ENCODE assay signal across 9 mouse cellular contexts in genomic region chr3:104791017-104791416, GRCm38 (mm10). TPM values are rescaled to one million over a fixed set of nuclear protein-coding genes. Genes with fewer than 3 reads are reported as not detected.
DNase-seq lines count a peak whose midpoint lies in the region; ATAC-seq and TF ChIP-seq lines count a peak whose summit lies in the region.
"Had no signal": no experiment of that assay in that cellular context is flagged by ENCODE, and none has a peak within 500 bp of the region (broad histone marks: within the 10 kb centered on the region; RNA-seq: fewer than 3 reads in every experiment).

No protein-coding gene starts in this region.

- no peaks in the 10 kb centered on the region for H3K9me3 ChIP-seq in heart, embryonic 15.5 days (replicated peaks)
- H3K9me3 ChIP-seq in liver, embryonic 15.5 days (replicated peaks): no peaks in the 10 kb centered on the region

- WGBS in heart, adult 2 months: 25% methylated on average over 4 of the region's 4 CpGs
- 23% methylated on average over 4 of the region's 4 CpGs for WGBS in heart, embryonic 15.5 days
- WGBS in liver, embryonic 15.5 days (ENCODE audit: insufficient replicate concordance): 49% methylated on average over 4 of the region's 4 CpGs
- 61% methylated on average over 4 of the region's 4 CpGs for WGBS in cerebellum, adult 2 months

- TF ChIP-seq EP300 in heart, adult 2 months (IDR thresholded peaks at IDR 0.05; ENCODE audit: insufficient read depth, low read depth, low read length): no peak

- H3K36me3 ChIP-seq in heart, adult 2 months (ENCODE audit: control insufficient read depth, insufficient read depth, low read length): peaks cover 12% of the 10 kb centered on the region
- peaks cover 42% of the 10 kb centered on the region for H3K36me3 ChIP-seq in C2C12 (ENCODE audit: control insufficient read depth, insufficient read depth)
- H3K36me3 ChIP-seq in heart, embryonic 15.5 days: peaks cover 17% of the 10 kb centered on the region
- H3K36me3 ChIP-seq in liver, embryonic 15.5 days (replicated peaks): peaks cover 11% of the 10 kb centered on the region; the same call in 1 of the 2 replicates

- H3K4me3 ChIP-seq in heart, adult 2 months: peak overlapping the region; percentile 79
- peak overlapping the region; percentile 66 for H3K4me3 ChIP-seq in C2C12 (ENCODE audit: insufficient read depth, poor library complexity, severe bottlenecking)
- H3K4me3 ChIP-seq in heart, embryonic 15.5 days: peak overlapping the region; percentile 79
- H3K4me3 ChIP-seq in liver, embryonic 15.5 days (replicated peaks): no peak overlapping the region
- no peak overlapping the region for H3K4me3 ChIP-seq in cerebellum, adult 2 months (replicated peaks; ENCODE audit: insufficient read depth, low read depth, low read length)

- intact Hi-C loops in heart, adult 2 months (cut with DNase I): no loop called here

- no peaks in the 10 kb centered on the region for H3K79me2 ChIP-seq in heart, adult 2 months (replicated peaks; ENCODE audit: control insufficient read depth, insufficient read depth, low read length)
- H3K79me2 ChIP-seq in C2C12 (ENCODE audit: control insufficient read depth, insufficient read depth): peaks cover 48% of the 10 kb centered on the region

- H3K79me3 ChIP-seq in C2C12 (ENCODE audit: low read depth): peaks cover 32% of the 10 kb centered on the region

- no peak for TF ChIP-seq CTCF in heart, adult 2 months (IDR thresholded peaks at IDR 0.05)
- no peak for TF ChIP-seq CTCF in C2C12 (IDR thresholded peaks at IDR 0.05; ENCODE audit: control insufficient read depth, insufficient read depth, insufficient read length)
- no peak for TF ChIP-seq CTCF in cerebellum, adult 2 months (IDR thresholded peaks at IDR 0.05; ENCODE audit: borderline replicate concordance, insufficient read depth, low read depth, low read length)

- DNase-seq in heart, adult 2 months: no peak
- no peak for DNase-seq in heart, postnatal 4 days
- no peak for DNase-seq in T-cell, adult 2 months (ENCODE audit: low spot score)
- no peak for DNase-seq in MN1 (ENCODE audit: low spot score)
- DNase-seq in cerebellum, adult 2 months: no peak

- H3K4me1 ChIP-seq in heart, adult 2 months (ENCODE audit: control insufficient read depth, insufficient read depth, low read length): peaks cover 30% of the 10 kb centered on the region
- peaks cover 66% of the 10 kb centered on the region for H3K4me1 ChIP-seq in heart, embryonic 15.5 days (replicated peaks)
- peaks cover 46% of the 10 kb centered on the region for H3K4me1 ChIP-seq in liver, embryonic 15.5 days (replicated peaks)
- peaks cover 3% of the 10 kb centered on the region; the same call in 1 of the 2 replicates for H3K4me1 ChIP-seq in cerebellum, adult 2 months (ENCODE audit: control insufficient read depth, insufficient read depth, low read length)

- no peaks in the 10 kb centered on the region for H3K27me3 ChIP-seq in heart, adult 2 months (ENCODE audit: control insufficient read depth, insufficient read depth, low read length)
- no peaks in the 10 kb centered on the region for H3K27me3 ChIP-seq in C2C12 (ENCODE audit: control insufficient read depth, insufficient read depth, insufficient read length)
- H3K27me3 ChIP-seq in heart, embryonic 15.5 days: no peaks in the 10 kb centered on the region
- H3K27me3 ChIP-seq in liver, embryonic 15.5 days: peaks cover 47% of the 10 kb centered on the region
- H3K27me3 ChIP-seq in cerebellum, adult 2 months (ENCODE audit: control insufficient read depth, insufficient read depth, low read length): peaks cover 2% of the 10 kb centered on the region; the same call in 1 of the 2 replicates

- H3K4me2 ChIP-seq in heart, embryonic 15.5 days: peak overlapping the region; percentile 78
- H3K4me2 ChIP-seq in liver, embryonic 15.5 days: 0 out of 2 replicates have a peak overlapping the region, but pooled peaks have one; percentile 67

- H3K27ac ChIP-seq in heart, adult 2 months: peak overlapping the region; percentile 96
- peak overlapping the region; percentile 95 for H3K27ac ChIP-seq in heart, embryonic 15.5 days
- H3K27ac ChIP-seq in liver, embryonic 15.5 days (replicated peaks): no peak overlapping the region
- no peak overlapping the region for H3K27ac ChIP-seq in cerebellum, adult 2 months (ENCODE audit: insufficient read depth, low read length)

- peak overlapping the region; percentile 63 for H3ac ChIP-seq in C2C12 (ENCODE audit: control insufficient read depth, insufficient read length, low read depth)

- H3K9ac ChIP-seq in heart, adult 2 months (ENCODE audit: low read depth, low read length): peak overlapping the region; percentile 80
- peak overlapping the region; percentile 81 for H3K9ac ChIP-seq in heart, embryonic 15.5 days
- no peak overlapping the region for H3K9ac ChIP-seq in liver, embryonic 15.5 days

- ATAC-seq in heart, embryonic 15.5 days (replicated peaks; ENCODE audit: insufficient number of reproducible peaks, insufficient read depth, low FRiP score, low read depth): no peak
- no peak for ATAC-seq in liver, embryonic 15.5 days (ENCODE audit: insufficient read depth)

- TF ChIP-seq POLR2A in heart, adult 2 months (IDR thresholded peaks at IDR 0.05; ENCODE audit: insufficient read depth, low read depth, low read length): no peak
- TF ChIP-seq POLR2A in cerebellum, adult 2 months (IDR thresholded peaks at IDR 0.05; ENCODE audit: borderline replicate concordance, insufficient read depth, low read length): no peak

TF ChIP-seq in C2C12, 6 proteins besides CTCF, POLR2A, EP300 and RAD21:
- TF ChIP-seq CEBPB (IDR thresholded peaks at IDR 0.05; ENCODE audit: low read depth): no peak
- TF ChIP-seq MAX (IDR thresholded peaks at IDR 0.05): no peak
- no peak for TF ChIP-seq FOSL1 (IDR thresholded peaks at IDR 0.05; ENCODE audit: insufficient read depth, low read length, poor library complexity, severe bottlenecking)
- TF ChIP-seq USF1 (IDR thresholded peaks at IDR 0.05; ENCODE audit: low read depth): no peak
- TF ChIP-seq MYOD1 (IDR thresholded peaks at IDR 0.05; ENCODE audit: control insufficient read depth, insufficient read length, low read depth): no peak

RNA-seq across cellular contexts. Expression of gene Rhoc, which starts 2.8 kb away (rescaled TPM):
- 10 to 100 TPM; 83.8 to 89.9 TPM for total RNA-seq in heart, adult 2 months (2021)
- 85.3 and 101 TPM in 2 replicates for polyA plus RNA-seq in heart, adult 2 months (2012; rRNA removed)
- 100 to 1,000 TPM; 280 to 281 TPM for total RNA-seq in heart, postnatal 4 days (2021)
- polyA plus RNA-seq in C2C12 (2012; fragmentation: generic; extraction: Trizol): 485 TPM
- 170 and 177 TPM in 2 replicates for polyA plus RNA-seq in heart, embryonic 15.5 days (2015; fragmentation: Nextera tagmentation; extraction: Ambion mirVana)
- polyA plus RNA-seq in liver, embryonic 15.5 days (2015; fragmentation: Nextera tagmentation; extraction: Ambion mirVana): 20.5 and 21.5 TPM in 2 replicates
- polyA plus RNA-seq in cerebellum, adult 2 months (2012; rRNA removed): 30.6 and 31.2 TPM in 2 replicates

RNA-seq across cellular contexts. Expression of gene Fam19a3, which starts 9.4 kb away (rescaled TPM):
- 1 to 10 TPM; 1.2 to 1.4 TPM for total RNA-seq in heart, adult 2 months (2021)
- 2.4 and 3.4 TPM in 2 replicates for polyA plus RNA-seq in heart, adult 2 months (2012; rRNA removed)
- 1 to 10 TPM; 2.4 to 3.7 TPM for total RNA-seq in heart, postnatal 4 days (2021)
- not detected for polyA plus RNA-seq in C2C12 (2012; fragmentation: generic; extraction: Trizol)
- 0.78 and 0.95 TPM in 2 replicates for polyA plus RNA-seq in heart, embryonic 15.5 days (2015; fragmentation: Nextera tagmentation; extraction: Ambion mirVana)
- not detected in 2 replicates for polyA plus RNA-seq in liver, embryonic 15.5 days (2015; fragmentation: Nextera tagmentation; extraction: Ambion mirVana)
- 0.41 and 0.43 TPM in 2 replicates for polyA plus RNA-seq in cerebellum, adult 2 months (2012; rRNA removed)
- total RNA-seq: left cerebral cortex, postnatal 10 days had no signal

RNA-seq across cellular contexts. Expression of gene Ppm1j, which starts 10.2 kb away (rescaled TPM):
- total RNA-seq in heart, adult 2 months (2021): 10 to 100 TPM; 17.5 to 20.1 TPM
- 42.4 and 47.6 TPM in 2 replicates for polyA plus RNA-seq in heart, adult 2 months (2012; rRNA removed)
- total RNA-seq in heart, postnatal 4 days (2021): 10 to 100 TPM; 43.2 to 54.1 TPM
- polyA plus RNA-seq in C2C12 (2012; fragmentation: generic; extraction: Trizol): 0.08 TPM
- polyA plus RNA-seq in heart, embryonic 15.5 days (2015; fragmentation: Nextera tagmentation; extraction: Ambion mirVana): 33.6 and 33.9 TPM in 2 replicates
- 0.24 and 0.64 TPM in 2 replicates for polyA plus RNA-seq in liver, embryonic 15.5 days (2015; fragmentation: Nextera tagmentation; extraction: Ambion mirVana)
- 4.5 and 6.1 TPM in 2 replicates for polyA plus RNA-seq in cerebellum, adult 2 months (2012; rRNA removed)

RNA-seq across cellular contexts. Expression of gene Mov10, which starts 27.3 kb away (rescaled TPM):
- 1 to 10 TPM; 4.6 to 5.9 TPM for total RNA-seq in heart, adult 2 months (2021)
- 5.7 and 7.4 TPM in 2 replicates for polyA plus RNA-seq in heart, adult 2 months (2012; rRNA removed)
- total RNA-seq in heart, postnatal 4 days (2021): 10 to 100 TPM; 17.1 to 17.2 TPM
- polyA plus RNA-seq in C2C12 (2012; fragmentation: generic; extraction: Trizol): 9.3 TPM
- 24.4 and 34.9 TPM in 2 replicates for polyA plus RNA-seq in heart, embryonic 15.5 days (2015; fragmentation: Nextera tagmentation; extraction: Ambion mirVana)
- 27.6 and 29.0 TPM in 2 replicates for polyA plus RNA-seq in liver, embryonic 15.5 days (2015; fragmentation: Nextera tagmentation; extraction: Ambion mirVana)
- polyA plus RNA-seq in cerebellum, adult 2 months (2012; rRNA removed): 3.2 and 4.1 TPM in 2 replicates

Comparison
In these comparisons a context has a peak if more than half of its experiments do, and no peak if none do; other contexts are left out.
1. H3K27ac ChIP-seq: peak in heart, adult 2 months (single experiment) and heart, embryonic 15.5 days (single experiment); none in liver, embryonic 15.5 days (single experiment) and cerebellum, adult 2 months (single experiment).
2. H3K4me3 ChIP-seq: peak in heart, adult 2 months (single experiment), C2C12 (single experiment) and heart, embryonic 15.5 days (single experiment); none in liver, embryonic 15.5 days (single experiment) and cerebellum, adult 2 months (single experiment).